Mouse (Mus musculus) layer of hippocampus, adult 11-12 months (tissue): ENCODE measurements at regions not wholly inside any gene's neighbourhood (a gene's known extent, or its start where the extent isn't known, plus 50 kb on each side); places are given as distances from the start of the nearest gene placed in this dataset.
"Not testable (repeated sequence)": the region's sequence is repeated elsewhere in the genome, so short reads cannot be mapped to it uniquely, and the experiment has no call there.

ENCODE experiments used
- DNase-seq: peaks from one replicate; pipeline ENCODE4 v3.0.0; 2022; ENCODE audit warnings: low spot score

- DNase-seq: no peak
Observed at GRCm38 (mm10) chr9:88221276-88221675, 105.7 kb upstream of the Nt5e start.

GRCm38 (mm10) chr9:88221850-88222353, 105.1 kb upstream of the Nt5e start:
- DNase-seq: peak; percentile 56

- DNase-seq: no peak
Observed at GRCm38 (mm10) chr9:88237126-88237525, 89.9 kb upstream of the Nt5e start.

DNA sequence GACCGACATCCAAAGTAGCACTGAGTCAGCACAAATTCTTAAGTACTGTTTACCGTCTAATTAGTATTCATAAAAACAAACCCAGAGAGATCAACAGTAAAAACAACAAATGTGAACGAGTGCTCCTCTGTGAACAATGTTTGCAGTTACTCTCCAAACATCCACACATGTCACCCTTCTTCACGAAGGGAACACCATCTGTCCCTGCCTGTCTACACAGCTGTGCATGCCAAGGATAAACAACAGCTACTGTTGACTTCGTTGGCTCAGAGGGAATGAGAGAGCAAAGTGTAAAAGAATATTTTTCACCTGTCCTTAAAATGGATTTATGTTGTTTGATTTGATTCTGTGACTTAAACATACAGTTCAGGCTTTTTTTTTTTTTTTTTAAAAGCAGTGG, 88.7 kb upstream of the Nt5e start:
- DNase-seq: no peak

DNA sequence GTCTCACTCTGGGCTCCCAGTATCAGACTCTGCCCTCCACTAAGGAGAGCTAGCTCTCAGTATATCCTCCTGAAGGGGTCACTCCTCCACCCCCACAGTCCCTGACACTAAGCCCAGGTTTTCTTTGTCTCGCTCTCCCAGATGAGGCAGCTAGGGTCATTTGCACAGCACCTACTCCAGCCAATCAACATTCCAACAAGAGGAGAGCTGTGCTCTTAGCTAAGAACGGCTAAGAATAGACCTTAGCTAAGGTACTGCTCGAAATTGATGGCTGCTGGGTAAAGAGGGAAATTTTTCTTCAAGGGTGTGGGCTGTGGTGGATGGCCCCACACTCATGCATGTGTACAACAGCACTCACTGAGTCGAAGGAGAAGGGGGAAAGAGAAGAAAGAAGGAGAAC, 86.3 kb upstream of the Nt5e start:
- DNase-seq: no peak

DNA sequence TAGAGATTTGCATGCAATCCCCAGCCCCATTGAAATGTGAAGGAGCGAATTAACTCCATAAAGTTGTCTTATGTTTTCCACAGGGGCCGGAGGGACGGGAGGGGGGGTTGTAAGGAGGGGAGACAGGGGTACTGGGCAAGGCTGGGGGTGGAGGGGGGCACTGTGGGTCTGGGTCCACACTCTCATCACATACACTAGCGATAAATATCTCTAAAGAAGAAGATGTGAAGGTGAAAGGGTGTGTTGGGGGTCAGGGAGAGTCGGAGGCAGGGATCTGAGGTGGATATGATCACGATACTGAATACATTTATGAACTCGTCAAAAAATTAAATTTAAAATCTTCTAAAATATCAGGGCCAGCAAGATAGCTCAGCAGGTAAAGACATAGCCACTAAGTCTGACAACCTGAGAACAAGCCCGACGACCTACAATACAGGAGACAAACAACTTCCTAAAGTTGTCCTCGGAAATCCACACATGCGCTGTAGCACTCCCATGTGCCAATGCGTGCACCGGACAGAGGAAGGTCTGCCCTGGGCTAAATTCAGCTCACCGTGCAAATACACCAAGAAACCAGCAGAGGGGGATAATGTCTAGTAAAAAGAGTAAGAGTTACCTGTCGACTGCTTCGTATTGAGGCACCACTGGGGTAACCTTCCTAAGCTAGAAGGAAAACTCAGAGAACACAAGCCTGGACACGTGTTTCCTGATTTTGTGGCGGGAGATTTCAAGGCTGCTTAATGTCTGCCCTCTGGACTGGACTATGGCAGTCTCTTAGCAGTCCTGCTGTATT, 85.6 kb upstream of the Nt5e start:
- peak; percentile 77 for DNase-seq

DNA sequence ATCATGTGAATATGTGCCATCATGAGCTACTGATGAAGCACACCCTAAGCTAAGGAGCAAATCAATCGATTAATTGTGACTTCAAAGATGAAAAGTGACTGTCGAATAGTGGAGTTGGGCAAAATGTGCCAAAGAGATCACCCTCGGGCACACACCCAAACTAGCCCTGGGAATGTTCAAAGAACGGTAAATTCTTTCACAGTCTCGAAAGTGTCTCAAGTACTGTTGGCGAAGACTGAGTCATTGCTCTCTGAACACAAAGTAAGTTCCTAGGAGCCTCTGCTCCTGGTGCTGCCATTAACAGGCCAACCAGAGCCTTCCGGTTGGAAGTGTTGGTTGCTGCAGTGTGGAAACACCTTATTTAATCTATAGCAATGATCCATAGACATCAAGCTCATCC, 84.5 kb upstream of the Nt5e start:
- no peak for DNase-seq

- no peak for DNase-seq
Observed at GRCm38 (mm10) chr9:88244492-88244891, 82.5 kb upstream of the Nt5e start.

DNA sequence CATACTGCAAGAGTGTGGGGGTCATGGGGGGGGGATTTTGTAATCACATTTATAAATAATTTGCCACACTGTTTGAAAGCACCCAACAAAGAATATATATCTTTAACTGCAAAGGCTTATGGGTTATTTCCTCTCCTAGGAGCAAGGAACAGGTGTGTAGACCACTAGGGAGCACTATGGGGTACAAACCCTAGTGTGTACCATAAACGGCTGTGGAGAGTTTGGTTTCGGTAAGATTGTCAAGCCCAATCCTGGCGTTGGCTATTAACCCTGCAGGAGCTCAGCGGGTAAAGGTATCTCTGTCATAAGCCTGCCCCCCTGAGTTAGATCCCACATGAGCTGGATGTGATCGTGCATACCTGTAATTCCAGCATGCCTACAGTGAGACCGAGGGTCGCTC, 71.0 kb upstream of the Nt5e start:
- no peak for DNase-seq

DNA sequence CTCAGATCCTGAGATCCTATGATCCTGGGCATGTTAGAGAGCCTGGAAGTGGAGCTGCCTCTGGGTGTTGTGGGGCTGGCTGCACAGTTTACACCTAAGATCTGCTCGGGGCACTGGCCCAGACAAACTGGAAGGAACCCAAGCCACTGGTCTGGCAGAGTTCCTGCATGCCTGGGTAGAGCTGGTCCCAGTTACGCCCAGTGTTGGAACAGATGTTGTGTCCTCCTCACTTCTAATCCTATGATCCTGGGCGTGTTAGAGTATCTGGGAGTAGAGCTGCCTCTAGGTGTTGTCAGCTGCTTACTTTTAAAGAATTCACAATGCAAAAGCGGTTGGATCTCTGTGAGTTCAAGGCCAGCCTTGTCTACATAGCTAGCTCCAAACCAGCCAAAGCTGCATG, 67.4 kb upstream of the Nt5e start:
- DNase-seq: no peak

GRCm38 (mm10) chr9:88260072-88260635, 66.8 kb upstream of the Nt5e start:
- no peak for DNase-seq

DNA sequence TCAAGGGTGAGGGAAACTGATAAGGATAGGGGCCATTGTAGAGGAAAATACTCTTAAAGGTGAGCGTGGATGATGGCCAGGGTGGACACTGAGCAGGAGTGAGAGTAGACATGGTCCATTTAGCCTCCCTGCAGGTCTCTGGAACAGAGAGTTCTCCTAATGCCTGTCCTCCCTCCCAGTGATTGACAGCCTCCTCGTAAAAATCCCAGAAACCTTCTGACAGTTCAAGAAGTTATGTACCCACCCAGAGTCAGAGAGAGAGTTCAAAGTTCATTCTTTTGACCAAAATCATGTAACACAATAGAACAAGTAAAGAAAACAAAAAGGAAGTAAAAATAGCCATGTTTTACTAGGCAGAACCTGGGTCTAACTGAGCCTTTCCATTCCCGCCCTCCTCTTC, 64.5 kb upstream of the Nt5e start:
- DNase-seq: no peak

DNA sequence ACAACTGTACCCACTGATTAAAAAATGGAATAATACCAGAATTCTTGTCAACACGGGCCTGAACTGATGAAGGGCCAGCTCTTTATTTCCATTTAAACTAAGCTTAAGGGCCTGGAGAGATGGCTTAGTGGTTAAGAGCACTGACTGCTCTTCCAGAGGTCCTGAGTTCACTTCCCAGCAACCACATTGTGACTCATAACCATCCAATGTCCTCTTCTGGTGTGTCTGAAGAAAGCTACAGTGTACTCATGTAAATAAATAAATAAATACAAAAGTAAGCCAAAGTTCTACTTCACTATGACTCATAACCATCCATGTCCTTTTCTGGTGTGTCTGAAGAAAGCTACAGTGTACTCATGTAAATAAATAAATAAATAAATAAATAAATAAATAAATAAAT, 60.7 kb upstream of the Nt5e start:
- DNase-seq: not testable (repeated sequence)

- no peak for DNase-seq
Observed at GRCm38 (mm10) chr9:88268811-88269210, 58.2 kb upstream of the Nt5e start.

GRCm38 (mm10) chr9:88269216-88269615, 57.8 kb upstream of the Nt5e start:
- no peak for DNase-seq

GRCm38 (mm10) chr9:88270836-88271235, 56.2 kb upstream of the Nt5e start:
- DNase-seq: no peak

DNA sequence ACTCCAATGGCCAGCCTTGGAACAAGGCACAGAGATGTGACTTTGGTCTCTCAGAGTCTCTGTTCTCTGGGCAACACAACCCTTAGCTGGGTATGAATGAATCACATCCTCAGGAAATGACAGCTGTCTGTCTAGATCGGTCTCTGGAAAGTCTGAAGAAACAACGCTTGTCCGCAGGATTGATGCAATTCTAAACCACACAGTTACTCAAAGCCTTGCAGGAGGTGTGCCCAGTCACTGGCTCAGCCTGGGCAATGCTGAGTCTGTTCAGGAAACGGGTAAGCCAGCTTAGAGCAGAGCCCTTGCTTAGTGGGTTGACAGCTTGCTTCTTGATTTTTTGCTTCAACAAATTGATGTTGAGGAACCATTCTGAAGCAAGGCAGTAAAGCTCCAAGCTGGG, 53.7 kb upstream of the Nt5e start:
- no peak for DNase-seq

GRCm38 (mm10) chr9:88274040-88274439, 53.0 kb upstream of the Nt5e start:
- DNase-seq: peak; percentile 23

DNA sequence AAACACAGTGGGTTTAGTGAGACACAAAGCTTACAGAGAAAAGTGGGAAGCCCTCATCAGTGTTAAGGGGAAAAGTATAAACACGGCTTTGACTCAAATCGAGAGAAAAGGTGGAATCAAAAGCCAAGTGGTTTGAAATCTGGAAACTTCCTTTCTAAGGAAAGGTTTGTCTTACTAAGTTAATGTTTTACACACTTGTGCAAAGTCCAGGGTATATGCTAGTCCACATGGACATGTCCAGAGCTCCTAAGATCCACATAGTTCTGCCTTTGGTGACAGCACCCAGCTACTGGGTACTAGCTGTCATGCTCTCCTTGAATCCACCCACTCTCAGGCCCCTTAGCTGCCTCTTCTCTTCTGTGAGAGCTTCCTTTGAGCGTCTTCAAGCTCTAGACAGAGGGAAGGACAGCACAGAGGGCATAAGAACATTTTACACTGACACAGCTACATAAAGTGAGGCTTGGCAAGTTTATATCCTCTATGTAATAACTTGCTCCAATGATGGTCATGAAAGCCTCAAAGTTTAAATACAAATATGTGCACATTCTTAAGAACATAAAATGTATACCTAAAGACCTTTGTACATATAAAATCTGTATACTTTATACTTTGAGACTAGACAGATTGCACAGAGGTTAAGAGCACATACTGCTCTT, 52.2 kb upstream of the Nt5e start:
- no peak for DNase-seq

DNA sequence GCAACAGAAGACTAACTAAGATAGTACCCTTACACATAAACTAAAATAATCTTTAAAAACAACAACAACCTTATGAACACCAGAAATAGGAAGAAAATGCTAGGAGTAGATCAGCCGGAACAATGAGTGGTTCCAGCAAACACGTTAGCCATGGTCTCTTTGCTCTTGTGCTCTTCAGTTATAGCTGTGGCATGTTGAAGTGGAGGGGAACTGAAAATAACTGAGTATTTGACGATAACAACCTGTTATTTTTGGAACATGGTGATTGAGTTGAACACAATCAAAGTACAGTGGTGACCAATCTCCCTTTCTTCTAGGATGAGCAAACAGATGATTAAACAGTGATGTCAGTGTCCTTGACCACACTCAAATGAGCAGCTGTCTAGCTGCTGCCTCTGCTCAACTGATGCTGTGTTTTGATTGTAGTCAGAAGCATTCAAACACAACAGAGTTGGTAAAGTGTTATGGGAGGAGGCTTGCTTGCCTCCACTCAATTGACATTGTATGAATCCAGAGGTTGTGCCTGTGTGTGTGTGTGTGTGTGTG, 50.9 kb upstream of the Nt5e start:
- DNase-seq: no peak

GRCm38 (mm10) chr9:88277031-88277430, 50.0 kb upstream of the Nt5e start:
- DNase-seq: no peak
